Mouse (Mus musculus) hindlimb bud, embryonic 11.5 days (tissue): ENCODE results near the gene Carmil3.

Experiments used
- DNase-seq: peaks from one replicate; pipeline ENCODE4 v3.0.0-alpha.2; 2012; ENCODE audit warnings: low read depth, low spot score; ENCODE audit errors: extremely low spot score

Carmil3 gene

DNA sequence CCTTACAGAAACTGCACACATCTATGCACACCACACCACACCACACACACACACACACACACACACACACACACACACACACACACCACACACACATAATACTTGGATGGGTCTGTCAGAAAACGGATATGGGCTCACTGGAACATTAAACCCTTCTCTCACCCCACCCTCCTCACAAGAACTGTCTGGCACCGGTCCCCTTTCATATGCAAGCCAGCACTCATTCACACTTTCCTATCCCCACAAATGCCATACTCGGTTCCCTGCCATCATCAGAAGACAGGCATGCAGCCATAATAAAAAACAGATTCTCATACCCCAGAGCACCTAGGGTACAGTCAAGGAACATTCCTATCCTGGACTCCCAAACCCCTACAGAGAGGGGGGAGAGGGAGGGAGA lies 1.7 kb downstream of the Carmil3 start:
- no peak for DNase-seq

DNA sequence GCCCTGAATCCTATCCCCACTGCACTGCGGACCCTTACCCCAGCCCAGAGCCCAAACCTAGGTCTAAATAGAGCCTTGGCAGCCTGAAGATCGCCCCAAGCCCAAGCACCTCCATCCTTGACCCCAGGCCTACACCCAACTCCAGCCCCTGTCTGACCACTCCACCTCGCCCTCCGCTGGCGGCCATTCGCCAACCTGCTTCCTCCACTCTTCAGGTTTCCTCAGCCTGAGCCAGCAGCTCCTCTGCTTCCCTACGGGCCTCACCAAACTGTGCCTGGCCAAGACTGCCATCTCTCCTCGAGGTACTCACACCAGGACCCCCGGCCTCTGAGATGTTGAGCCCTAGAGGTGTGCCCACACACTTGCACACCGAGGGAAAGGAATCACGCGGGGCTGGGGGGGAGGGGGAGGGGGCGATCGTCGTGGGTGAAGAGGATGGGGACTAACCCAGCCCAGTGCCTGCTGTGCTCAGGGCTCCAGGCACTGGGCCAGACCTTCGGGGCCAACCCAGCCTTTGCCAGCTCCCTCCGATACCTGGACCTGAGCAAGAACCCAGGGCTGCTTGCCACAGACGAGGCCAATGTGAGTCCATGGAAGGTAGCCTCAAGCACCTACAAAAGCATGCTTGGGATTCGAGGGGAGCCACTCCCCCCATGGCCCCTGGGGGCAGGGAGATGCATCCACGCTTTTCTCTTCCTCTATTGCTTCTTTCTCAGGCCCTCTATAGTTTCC lies 5.2 kb downstream of the Carmil3 start:
- no peak for DNase-seq

DNA sequence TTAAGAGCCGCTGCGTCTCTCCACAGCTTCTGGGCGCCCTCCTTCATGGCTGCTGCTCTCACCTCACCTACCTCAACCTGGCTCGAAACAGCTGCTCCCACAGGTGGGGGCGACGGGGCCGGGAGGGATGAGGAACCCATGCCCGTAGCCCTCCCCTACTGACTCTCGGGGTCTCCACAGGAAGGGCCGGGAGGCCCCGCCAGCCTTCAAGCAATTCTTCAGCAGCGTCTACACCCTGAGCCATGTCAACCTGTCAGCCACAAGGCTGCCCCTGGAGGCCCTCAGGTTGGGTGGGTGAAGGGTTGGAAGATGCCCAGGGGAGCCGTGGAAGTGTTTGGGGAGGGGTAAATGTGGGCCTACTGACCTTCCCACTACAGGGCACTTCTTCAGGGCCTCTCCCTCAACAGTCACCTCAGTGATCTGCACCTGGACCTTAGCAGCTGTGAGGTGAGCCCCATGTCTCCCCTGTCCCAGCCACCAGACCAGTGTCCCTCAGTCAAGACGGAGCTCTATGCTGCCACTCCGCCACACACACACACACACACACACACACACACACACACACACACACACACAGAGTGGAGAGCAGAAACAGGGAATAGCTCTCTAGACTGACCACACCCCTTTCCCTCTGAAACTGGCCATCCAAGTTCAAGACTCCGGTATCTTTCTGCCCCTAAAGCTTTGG lies 6.5 kb downstream of the Carmil3 start:
- no peak for DNase-seq

DNA sequence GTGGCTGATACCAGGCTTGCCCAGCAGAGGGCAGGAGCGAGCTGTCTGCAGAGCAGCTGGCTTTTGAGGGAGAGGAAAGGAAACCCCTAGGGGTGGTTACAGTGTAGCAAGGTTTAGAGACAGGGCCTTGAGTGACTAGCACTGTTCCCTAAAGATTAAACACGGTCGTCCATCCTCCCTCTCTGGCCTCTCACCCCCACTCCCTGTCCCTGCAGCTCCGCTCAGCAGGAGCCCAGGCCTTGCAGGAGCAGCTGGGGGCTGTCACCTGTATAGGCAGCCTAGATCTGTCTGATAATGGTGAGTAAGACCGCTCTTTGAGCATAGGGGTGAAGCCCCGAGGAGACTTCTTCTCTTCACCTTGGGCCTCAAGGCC lies 7.0 kb downstream of the Carmil3 start:
- peak; percentile 78 for DNase-seq

DNA sequence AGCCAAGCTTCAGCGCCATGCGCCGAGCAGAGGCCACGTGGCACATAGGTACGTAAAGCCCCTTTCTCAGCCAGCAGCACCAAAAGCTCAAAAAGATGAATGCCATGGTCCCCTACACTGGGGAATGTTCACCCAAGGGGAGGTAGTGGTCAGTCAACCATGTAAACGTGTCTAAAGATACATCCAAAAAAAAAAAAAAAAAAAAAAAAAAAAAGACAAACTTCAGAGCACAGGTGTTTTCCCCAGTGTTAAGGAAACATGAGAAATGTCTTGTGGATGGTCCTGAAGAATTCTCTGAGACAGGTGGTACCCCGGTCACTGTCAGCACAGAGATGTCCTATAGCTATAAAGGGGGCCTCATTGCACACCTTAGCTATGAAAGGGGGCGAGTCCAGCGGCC lies 15.2 kb downstream of the Carmil3 start:
- no peak for DNase-seq

DNA sequence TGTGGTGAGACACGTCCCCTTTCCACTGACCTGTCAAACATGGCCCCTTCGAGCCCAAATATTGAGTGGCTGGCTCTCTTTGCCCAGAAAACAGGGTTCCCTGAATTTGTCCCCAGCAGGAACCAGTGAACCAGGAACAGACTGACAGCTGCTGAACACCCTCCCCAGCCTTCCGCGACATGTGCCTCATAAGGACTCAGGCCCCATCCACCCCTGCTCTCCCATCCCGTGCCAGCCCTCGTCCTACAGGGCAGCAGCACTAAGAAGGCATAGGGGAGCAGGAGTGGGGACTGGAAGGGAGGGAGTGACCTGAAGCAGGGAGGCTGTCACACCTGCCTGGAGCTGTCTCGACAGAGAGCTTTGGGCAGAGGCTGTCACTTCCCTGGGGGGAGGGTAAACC lies 17.4 kb downstream of the Carmil3 start:
- DNase-seq = no peak

DNA sequence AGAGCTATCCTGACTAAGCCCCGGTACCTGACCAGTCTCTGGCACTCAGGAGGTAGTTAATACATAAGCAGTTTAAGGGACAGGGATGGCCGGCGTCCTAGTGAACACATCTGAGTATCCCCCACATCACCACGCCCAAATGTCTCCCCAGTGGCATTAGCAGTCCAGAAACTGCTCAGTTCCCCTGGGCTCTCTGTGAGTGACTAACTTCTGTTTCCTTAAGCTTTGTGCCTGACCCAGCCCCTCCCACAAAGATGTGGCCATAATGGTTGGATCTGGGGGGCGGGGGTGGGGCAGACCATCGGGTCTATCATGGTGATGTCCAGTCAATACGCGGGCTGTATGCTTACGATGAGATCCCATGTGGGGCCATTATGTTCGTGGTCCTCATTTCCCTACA lies 19.1 kb downstream of the Carmil3 start:
- DNase-seq = no peak

DNA sequence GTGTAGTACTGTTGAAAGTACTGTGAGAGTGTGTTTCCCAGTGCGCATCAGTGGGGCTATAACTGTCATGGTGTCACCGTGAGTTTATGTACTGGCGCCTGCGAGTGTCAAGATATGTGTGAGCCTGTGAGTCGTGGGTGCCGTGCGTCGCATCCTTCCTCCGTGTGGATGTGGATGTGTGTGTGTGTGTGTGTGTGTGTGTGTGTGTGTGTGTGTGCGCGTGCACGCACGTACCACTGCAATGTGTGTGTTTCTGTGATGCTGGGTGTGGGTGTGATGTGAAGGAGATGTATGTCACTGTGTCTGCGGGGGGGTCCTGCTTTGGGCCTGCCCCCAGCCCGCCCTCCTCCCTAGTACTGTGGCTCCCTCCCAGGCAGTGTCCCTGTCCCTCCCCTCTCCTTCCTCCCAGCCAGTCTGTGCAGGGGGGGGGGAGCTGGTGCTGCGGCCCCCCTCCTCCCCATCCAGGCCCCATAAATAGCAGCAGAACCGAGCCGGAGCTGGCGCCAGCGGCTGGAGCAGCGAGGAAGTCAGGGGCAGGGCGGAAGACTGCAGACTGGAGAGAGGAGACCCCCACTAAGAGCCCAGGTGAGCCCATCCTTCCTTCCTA lies 19.8 kb downstream of the Carmil3 start, which contains the start of gene Cpne6:
Gene Cpne6 (plus strand): TSS at position 321 of the 607 bp plus-strand sequence.
- DNase-seq = no peak

DNA sequence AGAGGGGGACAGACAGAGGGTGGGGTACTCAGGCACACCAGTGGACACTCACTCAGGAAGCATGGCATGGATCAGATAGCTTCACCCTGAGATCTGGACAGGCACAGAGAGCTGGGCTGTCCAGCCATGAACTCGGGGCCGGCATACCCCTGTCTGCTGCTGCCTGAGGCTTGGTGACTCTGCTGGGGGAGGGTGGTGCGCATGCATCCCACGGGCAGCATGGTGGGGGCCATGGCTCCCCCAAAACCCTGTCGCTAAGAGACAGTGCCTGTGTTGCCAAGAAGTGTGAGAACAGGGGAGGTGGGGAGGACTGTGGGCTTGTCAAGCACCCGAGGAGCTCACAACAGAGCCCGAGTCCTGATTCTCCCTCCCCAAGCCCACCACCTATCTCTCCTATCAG lies 20.6 kb downstream of the Carmil3 start:
- DNase-seq = no peak

DNA sequence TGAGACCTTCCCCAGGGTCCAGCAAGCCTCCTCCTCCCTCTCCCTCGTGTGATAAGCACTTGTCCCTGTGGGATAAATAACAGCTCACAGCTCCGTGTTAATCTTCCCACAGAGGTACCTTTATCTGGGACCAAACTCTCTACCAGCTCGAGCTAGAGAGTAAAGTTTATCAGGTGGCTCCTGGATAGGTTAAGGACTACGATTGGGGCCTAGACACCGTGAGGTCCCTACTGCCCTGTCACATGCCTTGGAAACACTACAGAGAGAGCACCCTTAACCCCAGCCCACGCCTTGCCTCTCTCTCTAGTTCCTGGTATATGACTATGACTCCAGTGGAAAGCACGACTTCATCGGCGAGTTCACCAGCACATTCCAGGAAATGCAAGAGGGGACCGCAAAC lies 23.5 kb downstream of the Carmil3 start:
- DNase-seq = no peak

DNA sequence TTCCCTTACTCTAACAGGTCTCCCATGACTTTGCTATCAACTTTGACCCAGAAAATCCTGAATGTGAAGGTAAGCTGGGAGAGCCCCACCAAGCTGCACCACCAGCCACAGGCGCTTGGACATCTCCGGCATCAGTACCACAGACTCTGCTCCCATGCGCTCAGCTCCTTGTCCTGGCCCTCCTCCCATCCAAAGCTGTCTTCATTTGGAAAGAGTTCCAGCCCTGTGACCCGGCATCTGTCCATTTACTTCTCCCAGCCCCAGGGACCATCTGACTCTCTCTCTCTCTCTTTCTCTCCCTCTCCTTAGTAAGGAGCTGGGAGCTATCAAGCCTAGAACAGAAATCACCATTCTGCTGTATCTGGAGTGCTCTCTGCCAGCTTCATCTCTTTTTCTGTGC lies 25.4 kb downstream of the Carmil3 start:
- no peak for DNase-seq

DNA sequence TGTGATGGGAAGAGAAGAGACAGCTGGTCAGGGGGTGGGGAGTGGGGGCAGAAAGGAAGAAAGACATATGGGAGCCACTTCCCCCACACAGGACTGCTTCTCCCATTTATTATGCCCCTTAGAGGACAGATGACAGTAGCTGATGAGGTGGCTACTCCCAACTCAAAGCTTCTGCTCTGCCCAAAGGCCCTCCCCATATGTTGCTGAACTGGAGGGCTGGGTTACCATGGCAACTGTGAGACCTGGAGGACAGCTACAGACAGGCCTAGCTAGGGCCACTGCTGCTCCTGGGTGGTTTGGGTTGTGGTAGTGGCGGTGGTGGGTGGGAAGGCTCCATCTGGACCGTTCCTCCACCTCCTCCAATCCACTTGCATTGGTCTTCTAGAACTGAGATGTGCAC lies 28.4 kb downstream of the Carmil3 start:
- DNase-seq = no peak

DNA sequence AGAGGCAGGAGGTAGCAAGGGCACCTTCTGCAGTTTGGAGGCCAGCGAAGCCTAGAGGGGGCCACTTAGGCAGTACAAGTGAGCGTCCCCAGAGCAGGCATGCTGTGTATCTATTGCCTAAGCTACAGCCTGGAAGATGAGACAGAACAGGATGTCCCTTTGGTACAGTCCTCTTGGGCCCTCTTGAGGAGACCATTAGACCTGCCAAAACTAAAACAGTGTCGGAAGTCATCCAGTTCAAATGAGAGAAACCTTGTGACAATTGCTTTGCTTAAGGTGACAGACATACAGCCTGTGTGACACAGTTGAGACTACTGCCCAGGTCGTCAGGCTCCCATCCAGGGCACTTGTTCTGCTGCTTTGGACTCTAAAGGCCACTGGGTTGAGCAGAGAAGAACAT lies 29.2 kb downstream of the Carmil3 start:
- DNase-seq = no peak

DNA sequence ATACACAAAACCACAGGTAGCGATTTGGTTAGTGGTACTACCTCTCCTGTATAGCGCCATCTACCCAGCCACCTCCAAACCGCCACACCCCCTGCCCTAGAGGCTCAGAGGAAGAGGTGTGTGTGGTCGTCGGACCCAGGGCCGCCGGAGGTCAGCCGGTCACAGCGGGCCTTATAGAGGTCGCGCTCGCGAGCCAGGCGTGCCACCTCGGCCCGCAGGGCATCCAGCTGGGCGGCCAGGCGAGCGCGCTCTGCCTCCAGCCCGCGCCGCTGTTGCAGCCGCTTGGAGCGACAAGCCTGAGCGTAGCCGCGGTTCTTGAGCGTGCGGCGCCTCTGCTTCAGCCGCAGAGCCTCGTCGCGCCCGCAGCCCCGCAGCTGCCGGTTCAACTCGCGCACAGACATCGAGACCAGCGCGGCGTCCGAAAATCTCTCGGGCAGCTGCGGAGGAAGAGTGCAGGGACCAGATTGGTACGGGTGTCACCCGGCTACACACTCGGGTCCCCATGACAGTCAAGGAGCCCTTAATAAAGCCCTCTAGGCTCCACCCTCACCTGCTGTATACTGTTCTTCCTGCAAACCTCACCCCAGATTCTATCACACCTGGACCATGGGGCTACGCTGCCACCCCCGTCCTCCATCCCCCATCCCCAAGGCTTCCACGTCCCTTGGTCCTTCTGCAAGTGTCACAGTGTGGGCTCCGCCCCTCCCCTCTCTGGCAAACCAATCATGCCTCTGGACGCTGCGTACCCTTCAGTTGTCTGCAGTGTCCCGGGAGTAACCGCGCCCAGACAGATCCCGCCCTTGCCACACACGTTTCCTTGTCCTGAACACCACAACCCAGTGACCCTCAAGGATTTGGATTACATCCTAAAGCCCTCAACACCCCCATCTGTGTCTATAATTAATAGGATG lies 30.3 kb downstream of the Carmil3 start:
- DNase-seq = no peak

DNA sequence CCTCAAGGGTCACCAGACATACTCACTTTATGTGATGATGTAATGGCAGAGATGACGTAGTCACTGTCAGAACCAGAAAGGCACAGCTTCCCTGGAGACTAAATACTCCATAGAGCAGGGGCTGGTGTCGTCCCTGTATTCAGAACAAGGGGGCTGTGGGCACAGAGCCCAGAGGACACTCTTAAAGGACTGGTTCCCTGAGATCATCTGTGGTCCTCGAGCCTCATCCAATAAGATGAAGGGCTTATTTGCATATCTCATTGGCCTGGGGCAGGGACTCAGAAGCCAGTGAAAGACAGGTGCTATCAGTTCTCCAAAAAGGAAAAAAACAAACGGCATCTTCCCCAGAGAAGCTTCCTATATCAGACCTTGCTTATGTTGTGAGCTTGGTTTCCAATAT lies 33.6 kb downstream of the Carmil3 start:
- DNase-seq = no peak

DNA sequence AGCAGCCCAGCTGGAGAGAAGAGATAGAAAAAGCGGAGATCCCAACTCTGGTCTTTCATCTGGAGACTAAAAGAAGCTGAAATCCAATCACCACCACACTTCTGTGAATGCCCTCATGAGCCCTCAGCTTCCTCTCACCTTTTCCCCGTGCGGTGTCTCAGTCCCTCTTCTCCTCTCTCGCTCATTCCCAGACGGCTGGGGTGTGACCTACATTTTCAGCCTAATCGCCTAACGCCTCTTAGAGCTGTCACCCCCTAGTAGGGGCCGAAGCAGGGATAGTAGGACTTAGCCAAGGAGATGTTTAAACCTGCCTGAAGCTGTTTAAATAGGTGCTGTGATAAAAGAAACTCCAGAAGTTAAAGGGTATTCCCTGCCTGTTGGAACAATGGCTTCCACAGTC lies 34.3 kb downstream of the Carmil3 start, which contains the start of gene Nrl:
Gene Nrl (minus strand): TSS at position 197 of the 400 bp plus-strand sequence.
- DNase-seq = no peak

DNA sequence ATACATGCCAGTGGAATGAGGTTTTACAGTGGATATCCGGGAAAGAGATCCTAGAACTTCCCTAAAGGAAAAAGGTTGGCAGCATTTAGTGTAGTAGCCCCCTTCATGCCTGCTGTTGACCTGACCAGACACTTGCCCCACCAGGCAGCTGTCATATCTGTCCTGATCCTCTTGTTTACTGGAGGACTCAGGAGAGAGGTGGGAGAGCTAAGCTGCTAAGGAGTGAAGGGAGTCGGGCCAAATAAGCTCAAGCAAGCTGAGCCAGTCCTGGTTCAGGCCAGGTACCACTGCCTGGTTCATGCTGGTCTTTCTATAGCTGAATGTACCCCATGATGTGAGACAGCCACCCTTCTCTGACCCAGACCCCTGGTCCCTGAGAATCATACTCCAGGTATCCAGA lies 36.2 kb downstream of the Carmil3 start:
- DNase-seq = no peak

DNA sequence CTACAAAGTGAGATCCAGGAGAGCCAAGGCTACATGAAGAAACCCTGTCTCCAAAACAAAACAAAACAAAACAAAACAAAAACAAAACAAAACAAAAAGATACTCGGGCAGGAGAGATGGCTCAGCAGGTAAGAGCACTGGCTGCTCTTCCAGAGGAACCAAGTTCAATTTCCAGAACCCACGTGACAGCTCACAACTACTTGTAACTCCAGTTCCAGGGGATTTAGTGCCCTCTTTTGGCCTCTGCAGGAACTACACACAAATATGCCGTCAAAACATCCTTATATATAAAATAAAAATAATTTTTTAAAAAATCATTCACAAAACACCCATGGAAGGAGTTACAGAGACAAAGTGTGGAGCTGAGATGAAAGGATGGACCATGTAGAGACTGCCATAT lies 37.5 kb downstream of the Carmil3 start:
- no peak for DNase-seq

DNA sequence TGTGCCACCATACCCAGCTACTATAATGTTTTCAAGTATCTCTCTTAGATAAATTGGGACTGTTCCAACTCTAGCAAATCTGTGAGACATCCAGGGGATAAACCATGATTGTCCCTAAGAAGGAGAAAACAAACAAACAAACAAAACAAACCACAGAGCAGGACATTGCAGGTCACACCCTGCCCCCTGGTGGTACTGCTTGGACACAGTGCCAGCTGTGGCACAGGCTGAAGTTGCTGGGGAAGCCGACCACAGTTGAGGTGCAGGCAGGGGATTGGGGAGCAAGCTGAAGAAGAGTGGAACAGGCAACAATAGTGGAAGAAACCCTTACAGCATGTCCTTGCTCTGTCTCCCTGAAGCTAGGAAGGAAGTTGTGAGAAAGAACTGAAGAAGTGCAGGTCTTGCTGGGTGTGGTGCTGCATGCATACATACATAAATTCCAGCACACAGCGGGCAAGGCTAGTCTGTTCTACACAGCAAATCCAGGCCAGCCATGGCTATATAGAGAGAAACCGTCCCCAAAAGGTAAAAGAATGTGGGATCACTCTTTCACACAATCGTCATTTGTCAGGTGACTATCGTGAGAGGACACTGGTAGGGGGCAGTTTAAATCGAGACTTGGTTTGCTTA lies 45.8 kb downstream of the Carmil3 start:
- DNase-seq = no peak

DNA sequence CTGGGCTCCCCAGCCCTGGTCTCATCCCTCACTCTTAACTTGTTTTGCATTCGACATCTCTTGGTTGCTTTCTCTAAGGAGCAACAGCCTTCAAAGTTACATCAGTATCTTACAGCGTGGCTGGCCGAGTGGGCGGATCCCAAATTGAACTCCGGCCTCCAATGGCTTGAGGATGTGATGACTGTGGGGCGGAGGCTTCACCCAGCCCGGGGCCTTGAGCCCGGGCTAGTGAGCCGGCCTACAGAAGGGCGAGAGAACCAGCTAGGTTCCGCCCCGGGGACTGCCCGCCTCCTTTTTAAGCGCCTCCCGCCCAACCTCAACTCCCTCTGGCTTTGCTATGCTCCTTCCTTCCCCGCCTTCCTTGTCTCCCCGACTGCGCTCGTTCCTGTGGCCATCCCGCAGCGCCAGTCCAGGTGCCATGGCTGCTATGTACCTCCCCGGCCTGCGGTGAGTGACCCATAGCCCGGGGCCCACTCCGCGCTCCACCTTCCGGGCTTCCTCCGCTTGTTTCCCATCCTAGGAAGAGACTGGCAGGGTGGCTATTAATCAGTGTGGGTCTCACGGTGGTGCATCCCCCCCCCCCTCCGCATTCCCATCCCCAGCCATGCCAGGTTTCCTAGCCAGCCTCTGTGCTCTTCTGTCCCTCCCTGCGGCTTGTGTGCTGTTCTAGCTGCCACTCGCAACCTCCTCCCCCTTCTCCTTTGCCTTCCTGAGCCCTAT lies 49.8 kb downstream of the Carmil3 start, which contains the start of gene Pck2:
Gene Pck2 (plus strand): TSS at position 200 of the 720 bp plus-strand sequence.
- DNase-seq = no peak
